Mouse (Mus musculus) ovary, adult 18-20 months (tissue): Measurements from ENCODE around the gene Mn1.

Experiments used
- DNase-seq: peaks from one replicate; pipeline ENCODE4 v3.0.0; 2022; ENCODE audit warnings: low spot score, mixed read lengths

Gene Mn1

GRCm38 (mm10) chr5:111416591-111417374 is at the start of gene Mn1:
TSS of gene Mn1 (plus strand) at chr5:111417362.
- peak; percentile 79 for DNase-seq

DNA sequence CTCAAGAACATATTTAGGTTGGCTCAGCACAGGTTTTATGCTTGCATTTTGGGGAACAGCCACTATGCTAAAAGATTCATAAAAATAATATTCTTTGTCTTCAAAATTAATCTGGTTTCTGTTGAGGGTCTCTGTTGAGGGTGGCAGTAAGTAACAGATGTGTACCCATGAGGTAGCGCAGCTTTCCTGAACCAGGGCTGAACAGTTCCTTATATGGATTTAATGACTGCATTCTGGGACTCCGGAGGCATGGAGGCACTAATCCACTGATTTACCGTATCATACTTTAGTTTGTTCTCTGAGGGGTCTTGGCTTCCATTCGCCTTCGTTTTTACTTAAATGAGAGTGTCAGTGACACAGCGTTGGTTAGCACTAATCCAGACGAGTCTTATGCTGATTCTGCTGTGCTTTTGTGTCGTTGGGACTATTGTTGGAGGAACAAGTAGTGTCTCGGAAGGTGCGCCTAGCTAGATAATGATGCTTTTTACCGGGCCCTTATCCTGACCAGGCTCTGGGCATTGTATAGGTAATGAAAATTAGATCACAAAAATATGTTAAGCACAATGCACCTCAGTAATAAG is 49.1 kb upstream of the Mn1 start:
- no peak for DNase-seq

DNA sequence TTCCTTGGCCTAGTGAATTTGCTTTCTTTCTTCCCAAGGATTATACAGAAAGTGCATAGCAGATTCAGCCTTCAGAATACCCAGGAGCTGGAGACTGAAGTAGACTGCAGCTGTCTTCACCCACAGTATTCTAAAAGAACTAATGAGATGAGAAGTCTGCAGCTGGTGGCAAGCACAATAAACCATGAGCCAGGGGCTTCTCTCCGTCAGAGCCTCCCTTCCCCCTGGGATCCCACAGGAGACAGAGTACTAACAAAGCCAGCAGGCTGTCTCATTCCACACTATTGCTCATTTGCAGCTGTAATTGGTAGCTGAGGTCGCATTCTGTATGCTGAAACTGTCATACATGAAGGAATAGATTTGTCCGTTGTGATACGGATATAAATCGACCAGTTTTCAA is 48.6 kb upstream of the Mn1 start:
- DNase-seq = no peak

DNA sequence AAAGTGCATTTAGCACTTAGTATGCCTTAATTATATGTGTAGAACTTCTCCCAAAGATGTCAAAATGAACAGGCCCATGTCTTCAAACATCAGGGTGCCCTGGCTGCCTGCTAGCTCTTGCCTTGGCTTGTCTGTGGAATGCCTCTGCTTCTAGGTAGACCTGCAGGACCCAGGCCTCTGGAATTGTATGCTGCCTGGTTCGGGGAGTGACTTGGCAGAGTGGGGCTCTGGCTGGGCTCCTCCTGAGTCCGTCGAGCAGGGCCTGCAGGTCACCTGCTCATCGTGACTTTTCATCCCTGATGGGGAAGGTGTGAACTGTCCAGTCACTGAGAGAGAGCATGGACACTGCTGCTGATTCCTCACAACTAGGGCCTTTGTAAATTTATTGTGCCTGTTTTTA is 41.5 kb upstream of the Mn1 start:
- no peak for DNase-seq

DNA sequence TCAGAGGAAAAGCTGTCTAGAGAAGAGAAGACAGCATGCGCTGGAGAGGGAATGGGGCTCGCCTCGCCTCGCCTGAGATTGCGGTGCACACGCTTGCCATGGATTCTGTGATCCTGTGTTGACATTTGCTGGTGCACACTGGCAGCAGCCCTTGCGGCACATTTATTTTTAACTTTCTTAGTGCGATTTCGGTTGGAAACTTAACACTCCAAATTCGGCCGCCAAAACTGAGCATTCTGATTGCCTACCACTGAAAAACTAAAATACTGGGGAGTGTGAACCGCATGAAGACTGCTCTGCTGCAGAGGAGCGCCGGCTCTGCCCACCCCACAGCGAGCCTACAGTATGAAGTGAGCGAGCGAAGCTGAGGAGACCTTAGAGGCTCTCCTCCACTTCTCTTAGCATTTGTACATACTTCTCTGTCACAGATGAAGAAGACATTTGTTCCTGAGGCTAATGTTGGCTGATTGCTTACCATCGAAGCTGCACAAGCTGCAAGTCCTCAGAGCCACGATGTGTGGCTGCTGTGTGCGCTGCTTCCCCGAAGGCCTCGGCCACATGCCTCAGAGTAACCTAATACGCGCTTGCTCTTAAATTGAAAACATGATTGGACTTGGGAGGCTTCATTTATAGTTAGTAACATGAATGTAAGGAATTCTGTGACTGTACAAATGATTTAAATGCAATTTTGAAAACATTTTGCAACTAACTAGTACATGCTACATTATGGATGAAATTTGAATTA is 40.7 kb upstream of the Mn1 start:
- DNase-seq = no peak

GRCm38 (mm10) chr5:111378126-111378993 is 38.8 kb upstream of the Mn1 start:
- no peak for DNase-seq

DNA sequence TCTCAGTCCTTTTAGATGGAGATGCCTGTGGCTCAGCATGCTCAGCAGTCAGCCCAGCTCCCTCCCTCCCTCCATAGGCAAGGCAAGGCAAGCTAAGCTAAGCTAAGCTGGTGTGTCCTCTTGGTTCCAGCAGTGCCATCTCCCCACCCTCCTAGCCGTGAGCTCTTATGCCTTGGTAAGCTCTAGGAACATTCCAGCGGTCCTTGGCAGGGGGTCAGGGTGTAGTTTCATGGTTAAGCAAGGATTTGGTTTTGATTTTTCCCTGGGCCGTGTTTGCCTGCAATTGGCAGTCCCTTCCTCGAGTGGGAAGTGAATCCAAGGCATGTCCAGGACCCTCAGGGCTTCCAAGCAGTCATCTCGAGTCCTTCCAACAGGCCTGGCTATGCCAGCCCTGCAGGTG is 33.8 kb upstream of the Mn1 start:
- DNase-seq = no peak

DNA sequence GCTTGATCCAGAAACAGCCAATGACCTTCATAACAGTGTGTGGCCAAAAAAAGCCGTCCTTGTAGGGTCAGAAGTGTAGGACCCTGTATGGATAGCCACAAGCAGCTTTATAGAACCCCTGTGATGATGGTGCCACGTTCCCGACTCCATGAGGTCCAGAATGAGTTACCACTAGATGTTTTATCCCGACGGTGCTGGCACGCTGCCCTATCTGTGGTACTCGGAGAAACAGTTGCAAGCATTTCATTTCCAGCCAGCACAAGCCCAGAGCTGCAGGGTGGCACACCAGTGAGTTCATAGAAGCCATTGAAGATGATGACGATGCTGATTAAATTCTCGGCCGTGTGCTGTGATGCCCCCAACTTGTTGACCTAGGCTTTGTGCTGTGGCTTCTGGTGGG is 26.3 kb upstream of the Mn1 start:
- no peak for DNase-seq

- no peak for DNase-seq
Observed at GRCm38 (mm10) chr5:111391485-111391884, 25.7 kb upstream of the Mn1 start.

- no peak for DNase-seq
Observed at GRCm38 (mm10) chr5:111393346-111394197, 23.6 kb upstream of the Mn1 start.

- DNase-seq = no peak
Observed at GRCm38 (mm10) chr5:111394198-111395053, 22.7 kb upstream of the Mn1 start.

- DNase-seq = no peak
Observed at GRCm38 (mm10) chr5:111395771-111396170, 21.4 kb upstream of the Mn1 start.

GRCm38 (mm10) chr5:111396199-111396598 is 21.0 kb upstream of the Mn1 start:
- no peak for DNase-seq

- DNase-seq = no peak
Observed at GRCm38 (mm10) chr5:111398471-111398870, 18.7 kb upstream of the Mn1 start.

DNA sequence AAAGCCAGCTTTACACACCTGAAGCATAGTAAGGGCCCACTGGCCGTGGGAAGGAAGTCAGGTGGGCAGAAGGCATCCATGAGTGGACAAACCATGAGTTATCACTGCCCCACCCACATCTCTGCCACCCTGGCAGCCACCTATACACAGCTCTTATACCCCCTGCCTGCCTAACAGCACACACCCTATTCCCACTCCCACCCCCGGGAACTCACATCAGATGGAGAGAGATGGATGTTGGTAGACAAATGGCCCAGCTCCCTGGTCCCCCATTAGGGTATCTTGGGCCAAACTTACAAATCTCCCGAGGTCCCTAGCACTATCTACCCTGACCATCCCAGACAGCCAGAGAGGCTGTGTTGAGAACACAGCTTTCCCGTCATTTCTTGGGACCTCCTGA is 17.9 kb upstream of the Mn1 start:
- DNase-seq = no peak

GRCm38 (mm10) chr5:111401879-111402650 is 15.1 kb upstream of the Mn1 start:
- DNase-seq = no peak

- no peak for DNase-seq
Observed at GRCm38 (mm10) chr5:111402651-111402996, 14.5 kb upstream of the Mn1 start.

DNA sequence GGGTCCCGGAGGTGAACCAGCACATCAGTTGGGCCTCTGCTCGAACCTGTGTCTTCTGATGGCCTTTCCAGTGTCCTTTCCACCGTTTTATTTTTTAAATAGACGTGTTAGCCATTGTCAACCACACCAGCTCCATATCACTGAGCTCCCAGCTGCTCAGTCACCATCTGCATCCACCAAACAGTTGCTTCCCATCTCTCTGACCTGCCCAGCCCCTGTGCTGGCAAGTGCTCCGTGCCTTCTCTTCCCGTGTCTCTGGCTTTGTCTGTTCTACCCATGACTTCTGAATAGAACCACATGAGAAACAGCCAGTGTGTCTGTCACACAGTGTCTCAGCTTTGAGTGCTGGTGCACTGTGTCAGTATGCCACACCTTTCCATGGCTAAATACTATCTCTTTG is 12.4 kb upstream of the Mn1 start:
- no peak for DNase-seq

GRCm38 (mm10) chr5:111408470-111409105 is 8.6 kb upstream of the Mn1 start:
- DNase-seq = no peak
